Mouse (Mus musculus) heart, embryonic 16.5 days (tissue): ENCODE results near the gene Ccr6. TPM values are rescaled to one million over a fixed set of nuclear protein-coding genes. Genes with fewer than 3 reads are reported as not detected.
"Not testable (repeated sequence)": the region's sequence is repeated elsewhere in the genome, so short reads cannot be mapped to it uniquely, and the experiment has no call there.

ENCODE experiments used
- ATAC-seq: fragments of 200-750 bp; cut with Nextera tagmentation; replicated peaks from 2 replicates; pipeline ENCODE4 v1.8.0; 2017; ENCODE audit warnings: moderate number of reproducible peaks; ENCODE audit not compliant: insufficient read depth, low FRiP score; ENCODE audit errors: extremely low read depth
- H3K27ac ChIP-seq: fragments of 300-500 bp; sonication (generic); 2 replicates; pipeline ENCODE4 v1.5.1; 2014; ENCODE audit warnings: mild to moderate bottlenecking, low read length, control low read depth, moderate library complexity
- H3K27me3 ChIP-seq: fragments of 300-500 bp; sonication (generic); 2 replicates; pipeline ENCODE4 v1.6.1; 2014; ENCODE audit warnings: low read length, mixed read lengths; ENCODE audit not compliant: control insufficient read depth, insufficient read depth
- H3K36me3 ChIP-seq: fragments of 300-500 bp; sonication (generic); 2 replicates; pipeline ENCODE4 v1.6.1; 2014; ENCODE audit not compliant: control insufficient read depth, insufficient read depth
- H3K4me1 ChIP-seq: fragments of 300-500 bp; sonication (generic); 2 replicates; pipeline ENCODE4 v1.6.1; 2014; ENCODE audit warnings: low read length, mixed read lengths; ENCODE audit not compliant: control insufficient read depth, insufficient read depth
- H3K4me2 ChIP-seq: fragments of 300-500 bp; sonication (generic); 2 replicates; pipeline ENCODE4 v1.6.1; 2014; ENCODE audit warnings: low read depth, mild to moderate bottlenecking, control low read depth, low read length
- H3K4me3 ChIP-seq: fragments of 300-500 bp; sonication (generic); 2 replicates; pipeline ENCODE4 v1.5.1; 2014; ENCODE audit warnings: mild to moderate bottlenecking, control low read depth, low read length
- H3K9ac ChIP-seq: fragments of 300-500 bp; sonication (generic); 2 replicates; pipeline ENCODE4 v1.6.1; 2014; ENCODE audit warnings: low read length, control low read depth
- H3K9me3 ChIP-seq: fragments of 300-500 bp; sonication (generic); replicated peaks from 2 replicates; pipeline ENCODE4 v1.6.1; 2016; ENCODE audit warnings: low read length; ENCODE audit not compliant: control insufficient read depth
- WGBS: fragments of 180-500 bp; shearing (Covaris S2); extraction: QIAGEN DNeasy Blood & Tissue Kit; methylation state at CpG from one replicate; pipeline ENCODE4 v1.1.7; 2014; 5-methylcytosine and 5-hydroxymethylcytosine counted together
- polyA plus RNA-seq: library from polyadenylated mRNA; unstranded; fragments of >200 nt; fragmentation: Nextera tagmentation; extraction: Ambion mirVana; gene quantifications from 2 replicates; pipeline ENCODE4 v1.2.1, GENCODE M21; 2015

Ccr6 gene
- polyA plus RNA-seq, 1 experiment from 2014 or later = 0.64 TPM

- H3K36me3 ChIP-seq, H3K27me3 ChIP-seq, H3K9me3 ChIP-seq, H3K27ac ChIP-seq, H3K4me2 ChIP-seq, ATAC-seq, H3K4me1 ChIP-seq, H3K9ac ChIP-seq, H3K4me3 ChIP-seq: not testable (repeated sequence)
- 12% methylated on average over 7 of the region's 7 CpGs for WGBS
Measured at GRCm38 (mm10) chr17:8264638-8265037, 28.8 kb downstream of the Ccr6 start.

GRCm38 (mm10) chr17:8272054-8272749 is 36.4 kb downstream of the Ccr6 start:
- no peak overlapping the region for H3K4me3 ChIP-seq
- H3K27ac ChIP-seq = no peak overlapping the region
- peaks cover 3% of the 10 kb centered on the region; the same call in 1 of the 2 replicates for H3K4me1 ChIP-seq
- WGBS = 28% methylated on average over 6 of the region's 6 CpGs
- H3K9ac ChIP-seq = no peak overlapping the region
- no peaks in the 10 kb centered on the region for H3K36me3 ChIP-seq
- no peaks in the 10 kb centered on the region for H3K9me3 ChIP-seq
- H3K27me3 ChIP-seq = peaks cover 2% of the 10 kb centered on the region; the same call in 1 of the 2 replicates
- no peak overlapping the region for H3K4me2 ChIP-seq
- no peak for ATAC-seq

- Histone ChIP-seq H3K9me3 (no peaks in the 10 kb centered on the region), H3K27me3 (peaks cover 2% of the 10 kb centered on the region; the same call in 1 of the 2 replicates), H3K27ac (no peak overlapping the region), H3K4me3 (no peak overlapping the region), H3K4me1 (peaks cover 3% of the 10 kb centered on the region; the same call in 1 of the 2 replicates), H3K9ac (no peak overlapping the region), H3K36me3 (no peaks in the 10 kb centered on the region), H3K4me2 (no peak overlapping the region)
- 47% methylated on average over 6 of the region's 6 CpGs for WGBS
- ATAC-seq = no peak
Measured at GRCm38 (mm10) chr17:8272951-8273350, 37.1 kb downstream of the Ccr6 start.

GRCm38 (mm10) chr17:8276071-8276470 is 40.2 kb downstream of the Ccr6 start:
- Histone ChIP-seq H3K27ac (no peak overlapping the region), H3K4me3 (no peak overlapping the region), H3K9me3 (no peaks in the 10 kb centered on the region), H3K36me3 (no peaks in the 10 kb centered on the region), H3K27me3 (peaks cover 2% of the 10 kb centered on the region; the same call in 1 of the 2 replicates), H3K4me1 (peaks cover 3% of the 10 kb centered on the region; the same call in 1 of the 2 replicates), H3K4me2 (no peak overlapping the region), H3K9ac (no peak overlapping the region)
- no peak for ATAC-seq
- 68% methylated on average over 4 of the region's 4 CpGs for WGBS

GRCm38 (mm10) chr17:8276680-8277079 is 40.8 kb downstream of the Ccr6 start:
- no peaks in the 10 kb centered on the region for H3K9me3 ChIP-seq
- no peak overlapping the region for H3K4me2 ChIP-seq
- no peak overlapping the region for H3K9ac ChIP-seq
- no peak overlapping the region for H3K4me3 ChIP-seq
- ATAC-seq = no peak
- H3K27ac ChIP-seq = no peak overlapping the region
- no peaks in the 10 kb centered on the region for H3K36me3 ChIP-seq
- peaks cover 2% of the 10 kb centered on the region; the same call in 1 of the 2 replicates for H3K27me3 ChIP-seq
- 72% methylated on average over 7 of the region's 7 CpGs for WGBS
- H3K4me1 ChIP-seq = no peaks in the 10 kb centered on the region; the same call in 1 of the 2 replicates

- no peaks in the 10 kb centered on the region for H3K4me1 ChIP-seq
- WGBS = 89% methylated on average over 3 of the region's 3 CpGs
- H3K9me3 ChIP-seq = no peaks in the 10 kb centered on the region
- no peak overlapping the region for H3K27ac ChIP-seq
- H3K36me3 ChIP-seq = no peaks in the 10 kb centered on the region
- H3K9ac ChIP-seq = no peak overlapping the region
- H3K4me3 ChIP-seq = no peak overlapping the region
- ATAC-seq = no peak
- peaks cover 2% of the 10 kb centered on the region; the same call in 1 of the 2 replicates for H3K27me3 ChIP-seq
- H3K4me2 ChIP-seq = no peak overlapping the region
Measured at GRCm38 (mm10) chr17:8277266-8277665, 41.4 kb downstream of the Ccr6 start.

GRCm38 (mm10) chr17:8278356-8278755 is 42.5 kb downstream of the Ccr6 start:
- Histone ChIP-seq H3K4me3 (no peak overlapping the region), H3K27me3 (peaks cover 2% of the 10 kb centered on the region; the same call in 1 of the 2 replicates), H3K36me3 (no peaks in the 10 kb centered on the region), H3K9me3 (no peaks in the 10 kb centered on the region), H3K27ac (no peak overlapping the region), H3K4me2 (no peak overlapping the region), H3K9ac (no peak overlapping the region), H3K4me1 (no peaks in the 10 kb centered on the region)
- 76% methylated on average over 3 of the region's 3 CpGs for WGBS
- no peak for ATAC-seq

- H3K4me1 ChIP-seq = peaks cover 8% of the 10 kb centered on the region
- under 1% methylated on average over 35 of the region's 35 CpGs for WGBS
- peak; percentile 84 for ATAC-seq
- H3K27me3 ChIP-seq = no peaks in the 10 kb centered on the region
- no peaks in the 10 kb centered on the region for H3K36me3 ChIP-seq
- H3K9me3 ChIP-seq = no peaks in the 10 kb centered on the region
- peak within 1 kb of the TSS; percentile 100 for H3K27ac ChIP-seq
- peak within 1 kb of the TSS; percentile 94 for H3K9ac ChIP-seq
- H3K4me3 ChIP-seq = peak within 1 kb of the TSS; percentile 94
- H3K4me2 ChIP-seq = peak within 1 kb of the TSS; percentile 95
Measured at GRCm38 (mm10) chr17:8282821-8283525, 47.1 kb downstream of the Ccr6 start, which contains the start of gene Mpc1. TSS of gene Mpc1 (plus strand) at chr17:8282904.
